Mouse (Mus musculus) right cerebral cortex, adult 2 months (tissue): ENCODE data around the gene Itih3.

Experiments used
- DNase-seq, 2 experiments: peaks; one replicate each; pipeline ENCODE4 v3.0.0; 2021 to 2022; ENCODE audit warnings: low spot score in 2 of 2

The Itih3 gene

GRCm38 (mm10) chr14:30923375-30924105 is at the start of gene Itih3:
TSS of gene Itih3 (minus strand) at chr14:30923760.
- DNase-seq: peak; percentile 9 to 39

GRCm38 (mm10) chr14:30960366-30960765 is 36.8 kb upstream of the Itih3 start:
- DNase-seq: no peak

GRCm38 (mm10) chr14:30959031-30959430 is 35.5 kb upstream of the Itih3 start:
- no peak for DNase-seq

GRCm38 (mm10) chr14:30958517-30958916 is 35.0 kb upstream of the Itih3 start:
- no peak for DNase-seq

GRCm38 (mm10) chr14:30951154-30951825 is 27.7 kb upstream of the Itih3 start, which contains the start of gene Nek4:
TSS of gene Nek4 (plus strand) at chr14:30951377.
- DNase-seq: peak; percentile 96 to 98

GRCm38 (mm10) chr14:30949986-30950385 is 26.4 kb upstream of the Itih3 start:
- no peak for DNase-seq

GRCm38 (mm10) chr14:30944745-30945144 is 21.2 kb upstream of the Itih3 start:
- no peak for DNase-seq

GRCm38 (mm10) chr14:30943860-30944674 is 20.5 kb upstream of the Itih3 start:
- peak; percentile 69 to 71 for DNase-seq

GRCm38 (mm10) chr14:30943038-30943437 is 19.5 kb upstream of the Itih3 start, which contains the start of gene Itih1:
TSS of gene Itih1 (minus strand) at chr14:30943289.
- no peak for DNase-seq

- no peak for DNase-seq
Observed at GRCm38 (mm10) chr14:30942254-30942653, 18.7 kb upstream of the Itih3 start.

GRCm38 (mm10) chr14:30933351-30933750 is 9.8 kb upstream of the Itih3 start:
- no peak for DNase-seq

GRCm38 (mm10) chr14:30930386-30930785 is 6.8 kb upstream of the Itih3 start:
- no peak for DNase-seq

GRCm38 (mm10) chr14:30925492-30925891 is 1.9 kb upstream of the Itih3 start:
- no peak for DNase-seq

GRCm38 (mm10) chr14:30922053-30922670 is 1.4 kb downstream of the Itih3 start:
- DNase-seq: no peak

GRCm38 (mm10) chr14:30916516-30916915 is 7.0 kb downstream of the Itih3 start:
- DNase-seq: no peak

GRCm38 (mm10) chr14:30913404-30913803 is 10.2 kb downstream of the Itih3 start:
- DNase-seq: no peak

GRCm38 (mm10) chr14:30912641-30913040 is 10.9 kb downstream of the Itih3 start:
- DNase-seq: no peak

GRCm38 (mm10) chr14:30911141-30911540 is 12.4 kb downstream of the Itih3 start:
- DNase-seq: no peak

GRCm38 (mm10) chr14:30907814-30908265 is 15.7 kb downstream of the Itih3 start:
- DNase-seq: no peak

- DNase-seq: no peak
Observed at GRCm38 (mm10) chr14:30906001-30906400, 17.6 kb downstream of the Itih3 start.

GRCm38 (mm10) chr14:30904307-30904706 is 19.3 kb downstream of the Itih3 start:
- DNase-seq: no peak

- DNase-seq: no peak
Observed at GRCm38 (mm10) chr14:30903036-30903435, 20.5 kb downstream of the Itih3 start.
